Mouse (Mus musculus): Measurements from ENCODE around the gene Hs3st3b1.

- TF ChIP-seq CTCF (IDR thresholded peaks at IDR 0.05; ENCODE audit: low read depth) (no peak), EP300 (IDR thresholded peaks at IDR 0.05; ENCODE audit: low read depth) (no peak)
Observed at GRCm38 (mm10) chr11:63967641-63968387, 45.7 kb upstream of the Hs3st3b1 start.
